Mouse (Mus musculus): Measurements from ENCODE around the gene Myh3.

The Myh3 gene

DNA sequence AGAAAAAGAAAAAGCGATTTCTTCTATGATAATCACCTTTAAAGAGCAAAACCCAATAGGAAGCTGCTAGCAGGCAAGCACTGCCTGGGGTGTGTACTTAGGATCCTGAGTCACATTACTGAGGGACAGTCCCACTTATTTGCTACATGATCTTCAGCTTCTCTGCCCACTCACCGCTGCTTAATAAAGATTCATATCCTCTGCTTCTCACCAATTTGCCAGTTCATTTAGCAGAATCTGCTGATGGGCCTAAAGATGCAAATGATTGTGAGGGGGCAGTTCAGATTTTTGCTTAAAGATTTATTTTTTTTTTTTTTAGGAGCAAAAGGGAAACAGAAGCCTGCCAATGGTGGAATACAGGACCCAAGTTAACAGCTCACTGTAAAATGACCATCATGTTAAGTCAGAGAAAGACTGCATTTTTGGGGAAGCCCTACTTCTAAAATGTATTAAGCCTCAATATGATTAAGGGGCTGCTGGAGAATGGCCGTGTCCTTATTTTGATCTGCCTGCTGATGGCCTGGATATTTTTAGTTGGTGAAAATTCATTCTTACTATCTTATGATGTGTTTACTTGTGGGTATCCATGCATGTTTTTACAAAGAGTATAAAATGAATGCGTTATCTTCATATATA, 65.9 kb downstream of the Myh3 start:
- DNase-seq (ENCODE audit: extremely low spot score), result no peak

DNA sequence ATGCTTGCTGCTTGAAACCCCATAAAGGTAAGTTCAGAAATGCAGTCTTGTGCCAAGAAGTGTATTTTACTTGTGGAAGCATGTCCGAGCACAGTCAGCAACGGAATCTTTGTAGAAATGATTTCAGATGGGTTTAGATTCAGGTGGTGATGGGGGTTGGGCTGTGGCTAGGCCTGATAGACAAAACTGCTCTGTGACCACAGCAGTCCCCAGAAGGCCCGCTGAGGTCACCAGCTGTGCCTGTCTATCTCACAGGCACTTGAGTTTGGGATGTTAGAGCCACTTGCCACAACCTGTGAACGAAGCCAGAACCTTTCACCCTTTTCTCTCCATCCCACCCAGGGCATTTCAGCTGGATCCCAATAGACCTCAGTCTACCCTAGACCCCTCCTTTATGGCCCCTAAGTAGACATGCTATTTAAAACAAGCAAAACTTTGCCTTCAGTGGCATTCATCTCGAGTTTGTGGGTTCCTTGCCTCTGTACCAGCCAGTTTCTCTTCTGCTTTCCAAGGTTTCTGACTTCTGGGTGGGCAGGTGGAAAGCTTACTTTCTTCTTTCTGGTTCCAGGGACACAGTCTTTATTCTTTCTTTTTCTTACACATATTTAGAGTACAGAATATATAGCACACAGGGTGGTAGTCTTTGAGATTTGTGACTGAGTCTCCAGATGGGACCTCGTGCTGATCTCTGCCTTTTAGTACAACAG, 66.6 kb downstream of the Myh3 start:
- no peak for DNase-seq (ENCODE audit: extremely low spot score)

DNA sequence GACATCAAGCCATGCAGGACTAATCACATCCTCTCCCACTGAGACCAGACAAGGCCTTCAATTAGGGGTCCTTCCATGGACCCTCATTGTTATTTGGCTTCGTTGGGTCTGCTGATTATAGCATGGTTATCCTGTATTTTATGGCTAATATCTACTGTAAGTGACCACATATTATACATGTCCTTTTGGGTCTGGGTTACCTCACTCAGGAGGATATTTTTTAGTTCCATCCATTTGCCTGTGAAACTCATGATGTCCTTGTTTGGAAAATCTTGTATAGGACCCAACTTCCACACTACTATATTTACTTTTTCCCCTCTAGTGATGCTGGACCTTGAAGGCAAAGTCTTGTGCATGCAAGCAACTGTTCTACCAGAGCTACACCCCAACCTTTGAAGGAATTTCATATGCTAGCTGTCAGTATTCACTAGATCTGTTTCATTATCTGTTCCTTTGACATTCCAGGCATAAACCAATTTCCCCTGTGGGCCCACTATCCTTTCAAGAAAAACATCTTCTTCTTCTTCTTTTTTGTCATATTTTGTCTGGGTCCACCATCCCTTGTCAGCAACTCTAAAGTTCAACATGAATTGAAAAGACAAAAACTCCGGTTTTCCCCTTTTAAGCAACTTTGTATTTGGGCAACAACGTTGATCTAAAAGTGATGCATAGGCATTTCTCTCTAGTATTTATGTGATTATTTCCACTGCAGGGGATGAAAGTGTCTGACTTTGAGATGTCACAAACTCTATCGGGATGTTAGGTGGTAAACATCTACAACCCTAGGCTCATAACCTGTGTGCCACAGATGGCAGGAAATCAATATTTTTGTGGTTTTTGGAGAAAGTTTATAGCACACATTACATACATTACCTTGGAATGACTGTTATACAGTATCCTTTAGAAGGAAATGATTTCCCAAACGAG, 67.6 kb downstream of the Myh3 start:
- no peak for DNase-seq (ENCODE audit: extremely low spot score)

DNA sequence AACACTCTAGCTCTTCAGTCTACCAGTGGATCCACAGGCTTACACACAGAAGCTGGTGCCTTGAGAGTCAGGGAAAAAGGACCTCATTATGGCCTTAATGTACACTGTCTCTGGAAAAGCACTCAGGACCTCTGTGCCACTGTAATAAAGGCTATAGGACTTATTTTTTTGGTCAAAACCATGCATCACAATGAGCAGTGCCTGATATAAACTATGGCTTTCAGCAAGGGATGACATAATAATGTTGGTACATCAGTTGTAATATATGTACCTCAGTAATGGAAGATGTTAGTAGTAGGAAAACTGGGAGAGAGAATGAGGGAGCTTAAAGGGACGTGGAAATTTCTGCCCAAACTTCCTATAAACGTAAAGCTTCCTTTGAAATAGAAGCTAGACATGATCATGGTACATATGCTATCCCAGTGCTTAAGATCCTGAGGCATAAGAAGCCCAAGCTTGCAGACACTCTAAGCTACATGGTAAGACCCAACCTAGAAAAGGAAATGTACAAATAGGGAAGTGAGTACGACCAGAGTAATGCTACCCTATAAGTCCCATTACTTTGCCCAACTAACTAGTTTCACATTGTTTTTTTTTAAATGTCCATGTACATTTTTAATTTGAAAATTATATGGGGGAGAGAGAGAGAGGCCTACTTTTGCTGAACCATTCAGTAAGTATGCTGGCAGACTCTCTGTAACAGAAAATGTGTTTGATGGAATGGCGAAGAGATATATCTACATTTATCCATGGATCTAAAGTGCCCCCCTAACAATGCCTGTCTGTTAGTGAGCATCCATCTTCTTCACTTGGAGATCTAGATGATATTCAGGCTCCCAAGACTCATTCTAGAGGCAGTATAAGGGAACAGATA, 68.5 kb downstream of the Myh3 start:
- no peak for DNase-seq (ENCODE audit: extremely low spot score)

DNA sequence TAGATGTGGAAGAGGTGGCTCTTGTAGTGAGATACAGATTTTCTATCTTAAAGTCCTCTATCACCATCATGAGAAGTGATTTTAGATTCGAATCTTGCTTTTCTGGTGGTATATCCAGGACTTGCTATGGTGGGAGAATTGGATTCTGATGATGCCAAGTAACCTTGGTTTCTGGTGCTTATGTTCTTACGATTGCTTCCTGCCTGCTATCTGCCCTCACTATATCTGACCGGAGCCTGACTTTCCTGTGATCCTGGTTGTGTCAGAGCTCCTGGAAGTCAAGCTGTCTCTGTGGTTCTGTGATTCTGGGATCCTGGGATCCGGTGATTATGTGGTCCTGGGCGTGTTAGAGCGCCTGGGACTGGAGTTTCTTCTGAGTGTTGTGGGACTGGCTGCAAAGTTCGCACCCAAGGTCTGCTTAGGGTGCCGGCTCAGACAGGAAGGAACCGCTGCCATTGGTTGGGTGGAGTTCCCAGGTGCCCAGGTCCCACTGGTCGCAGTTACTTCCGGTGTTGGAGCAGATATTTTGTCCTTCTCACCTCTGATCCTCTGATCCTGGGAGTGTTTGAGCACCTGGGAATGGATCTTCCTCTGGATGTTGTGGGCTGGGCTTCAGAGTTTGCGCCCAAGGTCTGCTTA, 69.3 kb downstream of the Myh3 start:
- DNase-seq (ENCODE audit: extremely low spot score), result no peak

DNA sequence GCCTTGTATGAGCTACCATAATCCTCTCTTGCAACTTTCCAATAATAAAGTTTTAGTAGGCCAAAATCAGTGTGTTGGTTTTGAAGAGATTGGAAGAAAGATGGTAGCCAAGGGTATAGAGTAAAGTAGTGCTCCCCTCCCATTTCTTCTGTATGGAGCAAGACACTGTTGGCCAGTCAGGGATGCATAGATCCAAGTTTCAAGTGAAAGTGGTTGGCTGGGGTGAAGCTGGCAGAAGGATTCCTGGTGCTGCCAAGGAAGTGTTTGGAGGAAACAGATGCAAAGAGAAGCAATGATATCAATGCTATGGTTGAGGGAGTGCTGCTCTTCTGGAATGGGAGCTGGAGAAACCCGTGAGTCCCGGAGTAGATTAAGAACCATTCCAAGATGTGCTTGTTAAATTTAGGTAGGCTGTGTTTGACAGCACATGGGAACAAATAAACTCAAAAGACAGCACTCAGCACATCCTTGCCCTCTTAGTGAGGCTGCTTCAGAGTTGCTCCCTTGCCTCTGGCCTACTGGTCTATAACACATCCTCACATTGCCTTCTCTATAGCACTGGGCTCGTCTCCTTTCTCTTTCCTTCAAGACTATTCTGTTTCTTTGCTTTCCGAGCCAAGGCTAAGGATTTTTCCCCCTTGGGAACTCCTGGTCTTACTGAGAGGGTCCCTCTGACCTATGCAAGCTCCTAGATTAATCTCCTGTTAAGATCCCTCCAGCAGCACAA, 70.3 kb downstream of the Myh3 start:
- DNase-seq (ENCODE audit: extremely low spot score), result no peak

DNA sequence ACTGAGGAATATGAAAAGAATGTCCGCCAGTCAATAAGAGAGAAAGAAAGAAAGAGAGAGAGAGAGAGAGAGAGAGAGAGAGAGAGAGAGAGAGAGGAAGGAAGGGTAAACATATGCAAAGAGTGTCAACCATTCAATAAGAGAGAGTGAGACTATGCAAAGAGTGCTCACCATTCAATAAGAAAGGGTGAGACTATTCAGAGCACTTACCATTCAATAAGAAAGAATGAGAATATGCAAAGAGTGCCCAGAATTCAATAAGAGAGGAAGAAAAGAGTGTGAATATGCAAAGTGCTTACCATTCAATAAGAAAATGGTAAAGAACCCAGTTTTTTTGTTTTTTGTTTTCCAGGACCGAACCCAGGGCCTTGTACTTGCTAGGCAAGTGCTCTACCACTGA, 72.1 kb downstream of the Myh3 start:
- no peak for DNase-seq (ENCODE audit: extremely low spot score)

DNA sequence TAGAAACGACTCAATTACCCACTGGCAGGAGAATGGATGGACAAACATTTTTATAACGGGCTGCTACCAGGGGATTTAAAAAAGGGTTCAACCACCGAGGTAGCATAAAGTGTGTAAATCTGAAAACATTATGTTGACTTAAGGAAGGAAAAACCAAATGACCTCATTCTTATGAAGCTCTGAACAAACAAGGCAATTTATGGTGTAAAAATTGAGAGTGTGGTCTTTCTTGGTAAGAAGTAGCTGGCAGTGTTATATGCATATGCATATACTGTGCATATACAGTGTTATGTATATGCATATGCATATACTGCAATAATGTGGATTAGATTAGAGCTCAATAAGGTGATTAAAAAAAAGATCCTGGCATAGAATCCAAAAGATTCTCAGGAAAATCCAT, 73.1 kb downstream of the Myh3 start:
- no peak for DNase-seq (ENCODE audit: extremely low spot score)
